Mouse (Mus musculus) kidney, postnatal 0 days (tissue): ENCODE results near the gene Hist1h2bm. TPM values are rescaled to one million over a fixed set of nuclear protein-coding genes. Genes with fewer than 3 reads are reported as not detected.
"Not testable (repeated sequence)": the region's sequence is repeated elsewhere in the genome, so short reads cannot be mapped to it uniquely, and the experiment has no call there.

ENCODE experiments used
- ATAC-seq: fragments of 200-750 bp; cut with Nextera tagmentation; replicated peaks from 2 replicates; pipeline ENCODE4 v1.8.0; 2017; ENCODE audit warnings: low read depth, moderate number of reproducible peaks, moderate TSS enrichment, moderate library complexity; ENCODE audit not compliant: low FRiP score
- DNase-seq: peaks from one replicate; pipeline ENCODE4 v3.0.0-alpha.2; 2016; ENCODE audit warnings: low spot score
- H3K27ac ChIP-seq: fragments of 300-500 bp; sonication (generic); 2 replicates; pipeline ENCODE4 v1.5.1; 2014; ENCODE audit warnings: mild to moderate bottlenecking
- H3K27me3 ChIP-seq: fragments of 300-500 bp; sonication (generic); 2 replicates; pipeline ENCODE4 v1.6.1; 2014; ENCODE audit warnings: low read length, mixed read lengths; ENCODE audit not compliant: insufficient read depth
- H3K36me3 ChIP-seq: fragments of 300-500 bp; sonication (generic); 2 replicates; pipeline ENCODE4 v1.6.1; 2014; ENCODE audit warnings: low read length, mixed read lengths; ENCODE audit not compliant: insufficient read depth
- H3K4me1 ChIP-seq: fragments of 300-500 bp; sonication (generic); replicated peaks from 2 replicates; pipeline ENCODE4 v1.6.1; 2014; ENCODE audit warnings: antibody characterized with exemption, low read length, mixed read lengths; ENCODE audit not compliant: insufficient read depth
- H3K4me2 ChIP-seq: fragments of 300-500 bp; sonication (generic); 2 replicates; pipeline ENCODE4 v1.6.1; 2014; ENCODE audit warnings: mild to moderate bottlenecking, low read length, moderate library complexity, mixed read lengths
- H3K4me3 ChIP-seq: fragments of 300-500 bp; sonication (generic); replicated peaks from 2 replicates; pipeline ENCODE4 v1.5.1; 2014; ENCODE audit warnings: low read depth, low read length
- H3K9ac ChIP-seq: fragments of 300-500 bp; sonication (generic); 2 replicates; pipeline ENCODE4 v1.6.1; 2014; ENCODE audit warnings: low read depth, low read length
- H3K9me3 ChIP-seq: fragments of 300-500 bp; sonication (generic); replicated peaks from 2 replicates; pipeline ENCODE4 v1.6.1; 2016; ENCODE audit warnings: low read length, inconsistent platforms, mixed read lengths
- CTCF ChIP-seq: IDR thresholded peaks from 2 replicates; pipeline ENCODE4 v1.5.1; 2016; ENCODE audit warnings: antibody characterized with exemption, low read depth, mild to moderate bottlenecking, moderate library complexity
- WGBS: fragments of 180-500 bp; shearing (Covaris S2); extraction: QIAGEN DNeasy Blood & Tissue Kit; methylation state at CpG from one replicate; pipeline ENCODE4 v1.1.7; 2014; 5-methylcytosine and 5-hydroxymethylcytosine counted together
- polyA plus RNA-seq: library from polyadenylated mRNA; unstranded; fragments of >200 nt; fragmentation: Nextera tagmentation; extraction: Ambion mirVana; gene quantifications from 2 replicates; pipeline ENCODE4 v1.2.1, GENCODE M21; 2015

The Hist1h2bm gene
- polyA plus RNA-seq, 1 experiment from 2014 or later: 2.1 TPM

GRCm38 (mm10) chr13:21711698-21712097 is 10.1 kb upstream of the Hist1h2bm start:
- Histone ChIP-seq H3K4me1 (peaks cover 3% of the 10 kb centered on the region; the same call in 1 of the 2 replicates), H3K27ac (no peak overlapping the region), H3K9me3 (no peaks in the 10 kb centered on the region), H3K9ac (no peak overlapping the region), H3K4me3 (peak overlapping the region; percentile 39; the same call in 1 of the 2 replicates), H3K27me3 (no peaks in the 10 kb centered on the region), H3K4me2 (peak overlapping the region; percentile 78), H3K36me3 (no peaks in the 10 kb centered on the region)
- no peak for DNase-seq
- no peak for ATAC-seq
- 33% methylated on average over 4 of the region's 4 CpGs for WGBS
- no peak for TF ChIP-seq CTCF

GRCm38 (mm10) chr13:21714725-21715124 is 7.1 kb upstream of the Hist1h2bm start:
- WGBS: 0% methylated on average over 7 of the region's 7 CpGs
- H3K4me1 ChIP-seq: peaks cover 15% of the 10 kb centered on the region; the same call in 1 of the 2 replicates
- no peaks in the 10 kb centered on the region for H3K9me3 ChIP-seq
- peak; percentile 94 for TF ChIP-seq CTCF
- H3K4me2 ChIP-seq: peak overlapping the region; percentile 72
- no peaks in the 10 kb centered on the region for H3K27me3 ChIP-seq
- no peaks in the 10 kb centered on the region for H3K36me3 ChIP-seq
- peak; percentile 91 for DNase-seq
- H3K9ac ChIP-seq: peak overlapping the region; percentile 59; the same call in 1 of the 2 replicates
- peak overlapping the region; percentile 39 for H3K4me3 ChIP-seq
- ATAC-seq: no peak
- H3K27ac ChIP-seq: no peak overlapping the region

DNA sequence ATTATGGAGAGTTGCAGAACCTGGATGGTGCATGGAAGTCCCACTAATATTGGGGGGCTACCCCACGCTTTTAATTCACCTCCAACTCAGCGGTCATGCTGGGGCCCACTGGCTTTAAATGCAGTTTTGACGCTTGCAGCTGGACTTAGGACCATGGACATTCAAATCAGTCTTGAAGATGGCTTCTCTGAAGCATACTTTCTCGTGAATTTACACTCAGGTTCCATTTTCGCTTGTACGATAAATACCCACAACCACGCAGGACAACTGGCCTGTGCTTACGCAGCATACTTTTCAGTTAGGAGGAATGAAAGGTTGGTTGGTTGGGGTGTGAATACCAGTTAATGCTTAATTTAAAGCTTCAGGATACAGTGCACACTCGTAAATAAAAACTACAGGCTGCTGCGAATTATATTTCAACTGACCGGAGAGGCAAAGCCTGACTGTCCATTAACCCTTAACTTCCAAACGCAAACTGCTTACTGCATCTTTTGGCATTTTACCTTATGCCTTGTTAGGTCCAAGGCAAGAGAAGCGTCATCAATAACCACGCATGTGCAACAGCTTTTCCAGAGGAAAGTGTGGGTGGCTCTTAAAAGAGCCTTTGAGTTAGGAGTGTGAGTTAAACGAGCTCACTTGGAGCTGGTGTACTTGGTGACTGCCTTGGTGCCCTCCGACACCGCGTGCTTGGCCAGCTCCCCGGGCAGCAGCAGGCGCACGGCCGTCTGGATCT is 6.5 kb upstream of the Hist1h2bm start:
- no peak for TF ChIP-seq CTCF
- WGBS: under 1% methylated on average over 22 of the region's 22 CpGs

DNA sequence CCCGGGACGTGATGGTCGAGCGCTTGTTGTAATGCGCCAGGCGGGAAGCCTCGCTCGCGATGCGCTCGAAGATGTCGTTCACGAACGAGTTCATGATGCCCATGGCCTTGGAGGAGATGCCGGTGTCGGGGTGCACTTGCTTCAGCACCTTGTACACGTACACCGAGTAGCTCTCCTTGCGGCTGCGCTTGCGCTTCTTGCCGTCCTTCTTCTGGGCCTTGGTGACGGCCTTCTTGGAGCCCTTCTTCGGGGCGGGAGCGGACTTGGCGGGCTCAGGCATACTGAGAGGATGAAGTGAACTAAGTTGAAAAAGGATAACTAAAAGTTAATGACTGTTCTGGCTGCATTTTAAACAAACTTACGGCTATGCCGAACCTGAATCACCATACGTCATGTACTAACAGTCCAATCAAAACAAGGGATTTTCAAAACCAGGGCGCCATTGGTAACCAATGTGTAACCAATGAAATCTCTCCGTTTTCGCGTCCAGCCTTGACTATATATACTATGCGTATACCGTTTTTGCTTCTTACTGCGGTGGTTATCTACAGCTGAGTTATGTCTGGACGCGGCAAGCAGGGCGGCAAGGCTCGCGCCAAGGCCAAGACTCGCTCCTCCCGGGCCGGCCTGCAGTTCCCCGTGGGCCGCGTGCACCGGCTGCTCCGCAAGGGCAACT is 5.8 kb upstream of the Hist1h2bm start, which contains the start of the genes Hist1h2bl and Hist1h2ai:
TSS of gene Hist1h2bl (minus strand) at position 280 of the 676 bp plus-strand sequence.
TSS of gene Hist1h2ai (plus strand) at position 559 of the 676 bp plus-strand sequence.
- peak within 1 kb of the TSS; percentile 39 for H3K4me3 ChIP-seq
- not testable (repeated sequence) for H3K9me3 ChIP-seq, H3K27me3 ChIP-seq, H3K36me3 ChIP-seq
- 0% methylated on average over 25 of the region's 50 CpGs for WGBS
- peak within 1 kb of the TSS; percentile 72 for H3K4me2 ChIP-seq
- H3K9ac ChIP-seq: peak within 1 kb of the TSS; percentile 62
- H3K27ac ChIP-seq: peak within 1 kb of the TSS; percentile 92
- peaks cover 15% of the 10 kb centered on the region; the same call in 1 of the 2 replicates for H3K4me1 ChIP-seq
- DNase-seq (peak; percentile 99), ATAC-seq (peak; percentile 91)

More for the DNA sequence above, 6.5 kb upstream of the Hist1h2bm start:
- Histone ChIP-seq H3K9me3 (no peaks in the 10 kb centered on the region), H3K4me1 (peaks cover 15% of the 10 kb centered on the region; the same call in 1 of the 2 replicates), H3K4me3 (peak overlapping the region; percentile 39), H3K27ac (peak overlapping the region; percentile 92), H3K9ac (peak overlapping the region; percentile 59; the same call in 1 of the 2 replicates), H3K4me2 (peak overlapping the region; percentile 72), H3K27me3 (no peaks in the 10 kb centered on the region), H3K36me3 (no peaks in the 10 kb centered on the region)
- peak; percentile 40 for DNase-seq
- ATAC-seq: no peak

GRCm38 (mm10) chr13:21716540-21717391 is 5.1 kb upstream of the Hist1h2bm start:
- not testable (repeated sequence) for H3K36me3 ChIP-seq
- peak; percentile 4; the same call in 1 of the 2 replicates for ATAC-seq

DNA sequence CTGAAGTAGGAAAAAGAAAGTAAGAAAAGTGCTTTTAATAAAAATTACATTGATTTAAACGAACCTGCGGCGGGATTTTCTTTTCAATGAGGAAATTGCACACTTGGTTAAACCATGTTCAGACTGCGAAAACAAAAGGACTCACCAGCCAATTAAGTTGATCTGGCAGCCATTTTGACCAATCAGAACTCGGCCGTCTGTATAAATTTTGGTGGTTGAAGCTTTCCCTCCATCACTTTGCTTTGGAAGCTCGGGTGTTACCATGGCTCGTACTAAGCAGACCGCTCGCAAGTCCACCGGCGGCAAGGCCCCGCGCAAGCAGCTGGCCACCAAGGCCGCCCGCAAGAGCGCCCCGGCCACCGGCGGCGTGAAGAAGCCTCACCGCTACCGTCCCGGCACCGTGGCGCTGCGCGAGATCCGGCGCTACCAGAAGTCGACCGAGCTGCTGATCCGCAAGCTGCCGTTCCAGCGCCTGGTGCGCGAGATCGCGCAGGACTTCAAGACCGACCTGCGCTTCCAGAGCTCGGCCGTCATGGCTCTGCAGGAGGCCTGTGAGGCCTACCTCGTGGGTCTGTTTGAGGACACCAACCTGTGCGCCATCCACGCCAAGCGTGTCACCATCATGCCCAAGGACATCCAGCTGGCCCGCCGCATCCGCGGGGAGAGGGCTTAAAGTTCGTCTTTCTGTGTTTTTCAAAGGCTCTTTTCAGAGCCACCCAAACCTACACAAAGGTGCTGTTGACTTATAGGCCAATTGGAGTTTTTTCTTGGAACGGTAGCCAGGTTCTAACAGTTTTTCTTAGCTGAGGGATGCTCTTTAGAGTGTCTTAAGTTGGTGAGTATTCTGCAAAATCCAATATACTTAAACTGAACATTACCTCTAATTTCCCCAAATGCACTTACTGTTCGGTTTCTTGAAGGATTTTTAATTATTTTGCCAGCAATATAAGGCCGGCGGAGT is 4.2 kb upstream of the Hist1h2bm start, which contains the start of gene Hist1h3h:
TSS of gene Hist1h3h (plus strand) at position 263 of the 961 bp plus-strand sequence.
- not testable (repeated sequence) for H3K36me3 ChIP-seq, H3K27me3 ChIP-seq, ATAC-seq, H3K9me3 ChIP-seq
- peak; percentile 97 for DNase-seq
- peaks cover 17% of the 10 kb centered on the region for H3K4me1 ChIP-seq
- peak within 1 kb of the TSS; percentile 39 for H3K4me3 ChIP-seq
- peak within 1 kb of the TSS; percentile 92 for H3K27ac ChIP-seq
- WGBS: under 1% methylated on average over 25 of the region's 56 CpGs
- H3K4me2 ChIP-seq: peak within 1 kb of the TSS; percentile 72
- peak within 1 kb of the TSS; percentile 62 for H3K9ac ChIP-seq

More at GRCm38 (mm10) chr13:21716540-21717391, 5.1 kb upstream of the Hist1h2bm start:
- H3K27ac ChIP-seq: peak overlapping the region; percentile 92
- DNase-seq: peak; percentile 49
- not testable (repeated sequence) for H3K27me3 ChIP-seq, H3K9me3 ChIP-seq
- peaks cover 15% of the 10 kb centered on the region; the same call in 1 of the 2 replicates for H3K4me1 ChIP-seq
- peak overlapping the region; percentile 72 for H3K4me2 ChIP-seq
- H3K4me3 ChIP-seq: peak overlapping the region; percentile 39
- H3K9ac ChIP-seq: peak overlapping the region; percentile 62
- under 1% methylated on average over 9 of the region's 38 CpGs for WGBS
